Mouse (Mus musculus): ENCODE measurements around the gene Sntg2. TPM values are rescaled to one million over a fixed set of nuclear protein-coding genes. Genes with fewer than 3 reads are reported as not detected.

Sntg2 gene
- polyA plus RNA-seq, 1 experiment = not detected

DNA sequence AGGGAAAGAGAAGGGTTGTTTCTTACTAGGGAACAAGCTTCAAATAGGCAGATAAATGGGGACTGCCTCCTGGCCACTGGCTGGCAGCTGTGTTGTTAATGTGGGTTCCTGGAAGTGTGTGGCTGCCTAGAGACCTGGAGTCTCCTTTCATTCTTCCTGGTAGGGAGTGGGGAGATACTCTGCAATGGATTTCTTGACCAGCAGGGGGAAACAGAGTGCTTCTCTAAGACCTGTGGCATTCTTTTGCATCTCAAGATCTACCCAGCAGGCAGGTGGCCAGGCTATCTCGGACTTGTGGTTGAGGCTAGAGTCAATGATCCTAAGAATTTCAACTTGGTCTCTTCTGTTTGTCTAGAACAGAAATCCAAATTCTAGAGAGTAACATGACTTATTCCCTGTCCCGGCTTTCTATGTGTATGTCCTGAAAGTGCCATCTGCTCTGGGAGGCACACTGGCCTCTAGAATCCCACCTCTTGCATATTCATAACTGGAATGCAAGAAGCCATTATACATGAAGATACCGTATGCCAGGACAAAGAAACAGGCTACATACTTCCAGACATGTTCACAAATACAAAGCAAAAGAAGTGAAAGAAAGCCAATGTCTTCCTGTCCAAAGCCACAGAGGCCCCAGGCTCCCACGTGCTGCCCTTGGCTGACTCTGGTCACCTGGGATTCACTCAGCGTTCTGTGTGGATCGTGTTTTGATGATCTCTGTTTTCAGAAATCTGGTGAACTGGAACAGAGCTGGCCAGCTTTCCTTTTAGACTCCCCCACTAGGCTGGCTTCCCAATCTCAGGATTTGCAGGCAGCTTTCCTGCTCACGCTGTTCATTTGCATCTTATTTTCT, 244.4 kb downstream of the Sntg2 start:
- Histone ChIP-seq H3K27me3 (ENCODE audit: control insufficient read depth, insufficient read depth, insufficient read length) (no peaks in the 10 kb centered on the region), H3K4me3 (no peak overlapping the region), H3K79me2 (ENCODE audit: control insufficient read depth, insufficient read depth) (no peaks in the 10 kb centered on the region), H3ac (ENCODE audit: control insufficient read depth, insufficient read length) (no peak overlapping the region), H3K36me3 (ENCODE audit: control insufficient read depth, insufficient read depth) (no peaks in the 10 kb centered on the region), H3K4me2 (ENCODE audit: low read depth) (no peak overlapping the region)
- no peak for TF ChIP-seq TCF3 (IDR thresholded peaks at IDR 0.05; ENCODE audit: insufficient read length, low read depth)
- no peak for TF ChIP-seq MYOG (IDR thresholded peaks at IDR 0.05; ENCODE audit: control insufficient read depth in 1 of 3, insufficient read depth in 1 of 3, insufficient read length in 2 of 3, low read depth in 2 of 3)
- no peak for TF ChIP-seq E2F4 (IDR thresholded peaks at IDR 0.05; ENCODE audit: insufficient read depth)
- no peak for TF ChIP-seq POLR2AphosphoS2 (IDR thresholded peaks at IDR 0.05; ENCODE audit: insufficient read length, low read depth)
- no peak for TF ChIP-seq REST (IDR thresholded peaks at IDR 0.05; ENCODE audit: insufficient read depth, insufficient read length)
- TF ChIP-seq MAX (IDR thresholded peaks at IDR 0.05; ENCODE audit: low read depth) = no peak
- no peak for TF ChIP-seq MYOD1 (IDR thresholded peaks at IDR 0.05; ENCODE audit: control insufficient read depth in 1 of 3, insufficient read length in 2 of 3, low read depth in 2 of 3)
- TF ChIP-seq SRF (IDR thresholded peaks at IDR 0.05; ENCODE audit: control insufficient read depth, insufficient read length, low read depth) = no peak
- no peak for TF ChIP-seq CEBPB (IDR thresholded peaks at IDR 0.05; ENCODE audit: insufficient read depth, poor library complexity, severe bottlenecking)
- no peak for TF ChIP-seq TCF12 (IDR thresholded peaks at IDR 0.05; ENCODE audit: insufficient read depth, poor library complexity, severe bottlenecking)
- TF ChIP-seq POLR2A (IDR thresholded peaks at IDR 0.05; ENCODE audit: insufficient read length, low read depth) = no peak
- no peak for TF ChIP-seq USF1 (IDR thresholded peaks at IDR 0.05; ENCODE audit: low read depth)

Other genes with a start within 250 kb of the Sntg2 start
- gene Tpo, start 240.8 kb downstream of the Sntg2 start, polyA plus RNA-seq (2012; fragmentation: generic; extraction: Trizol) = not detected
- 5.7 TPM for gene Tmem18, start 211.1 kb upstream of the Sntg2 start, polyA plus RNA-seq (2012; fragmentation: generic; extraction: Trizol)

Data from myocyte (in vitro differentiated cells).